Mouse (Mus musculus) liver, adult 2 months (tissue): ENCODE results near the gene Hs3st6.

ENCODE experiments used
- CTCF ChIP-seq: fragments of 200-500 bp; IDR thresholded peaks from 2 replicates; pipeline ENCODE4 v1.5.1; 2011; ENCODE audit warnings: low read depth, low read length, control low read depth
- POLR2A ChIP-seq: fragments of 200-500 bp; IDR thresholded peaks from 2 replicates; pipeline ENCODE4 v1.6.1; 2011; ENCODE audit warnings: low read length, control low read depth; ENCODE audit not compliant: insufficient read depth; ENCODE audit errors: extremely low read depth

- no peak for TF ChIP-seq CTCF
- no peak for TF ChIP-seq POLR2A
These were observed 4.6 kb downstream of the Hs3st6 start for GRCm38 (mm10) chr17:24757394-24757793.
